Mouse (Mus musculus) retina, postnatal 1 day (tissue): ENCODE measurements at regions not wholly inside any gene's neighbourhood (a gene's known extent, or its start where the extent isn't known, plus 50 kb on each side); places are given as distances from the start of the nearest gene placed in this dataset.

ENCODE experiments used
- DNase-seq: peaks from one replicate; pipeline ENCODE4 v3.0.0-alpha.2; 2012

GRCm38 (mm10) chrX:14592793-14593192, 381.8 kb downstream of the H2al1n start:
- DNase-seq = no peak

GRCm38 (mm10) chrX:14596799-14597198, 385.9 kb downstream of the H2al1n start:
- no peak for DNase-seq

GRCm38 (mm10) chrX:14601916-14602315, 391.0 kb downstream of the H2al1n start:
- DNase-seq = peak; percentile 5

- DNase-seq = no peak
Measured at GRCm38 (mm10) chrX:14609196-14609595, 398.2 kb downstream of the H2al1n start.

- DNase-seq = peak; percentile 28
Measured at GRCm38 (mm10) chrX:14628267-14628901, 417.4 kb downstream of the H2al1n start.

GRCm38 (mm10) chrX:14639378-14639777, 428.4 kb downstream of the H2al1n start:
- no peak for DNase-seq

- DNase-seq = peak; percentile 67
Measured at GRCm38 (mm10) chrX:14664852-14665251, 453.9 kb downstream of the H2al1n start.

GRCm38 (mm10) chrX:14696375-14696774, 485.4 kb downstream of the H2al1n start:
- no peak for DNase-seq

GRCm38 (mm10) chrX:14738999-14739398, 528.1 kb downstream of the H2al1n start:
- DNase-seq = no peak
